Mouse (Mus musculus) liver, embryonic 13.5 days (tissue): ENCODE measurements at regions not wholly inside any gene's neighbourhood (a gene's known extent, or its start where the extent isn't known, plus 50 kb on each side); places are given as distances from the start of the nearest gene placed in this dataset.

Experiments
- ATAC-seq: fragments of 200-750 bp; cut with Nextera tagmentation; 2 replicates; pipeline ENCODE4 v1.8.0; 2017; ENCODE audit warnings: low read depth, mild to moderate bottlenecking, moderate number of reproducible peaks, moderate library complexity
- DNase-seq: peaks from one replicate; pipeline ENCODE4 v3.0.0; 2022
- H3K27ac ChIP-seq: fragments of 300-500 bp; sonication (generic); 2 replicates; pipeline ENCODE4 v1.5.1; 2015; ENCODE audit warnings: moderate library complexity, mild to moderate bottlenecking, inconsistent platforms
- H3K27me3 ChIP-seq: fragments of 300-500 bp; sonication (generic); 2 replicates; pipeline ENCODE4 v1.6.1; 2015; ENCODE audit warnings: mild to moderate bottlenecking, inconsistent platforms
- H3K36me3 ChIP-seq: fragments of 300-500 bp; sonication (generic); 2 replicates; pipeline ENCODE4 v1.6.1; 2015; ENCODE audit warnings: mild to moderate bottlenecking, inconsistent platforms
- H3K4me1 ChIP-seq: fragments of 300-500 bp; sonication (generic); replicated peaks from 2 replicates; pipeline ENCODE4 v1.6.1; 2015; ENCODE audit warnings: inconsistent platforms
- H3K4me2 ChIP-seq: fragments of 300-500 bp; sonication (generic); 2 replicates; pipeline ENCODE4 v1.6.1; 2015; ENCODE audit warnings: inconsistent platforms, mild to moderate bottlenecking, moderate library complexity
- H3K4me3 ChIP-seq: fragments of 300-500 bp; sonication (generic); replicated peaks from 2 replicates; pipeline ENCODE4 v1.5.1; 2015; ENCODE audit warnings: mild to moderate bottlenecking, inconsistent platforms
- H3K9ac ChIP-seq: fragments of 300-500 bp; sonication (generic); 2 replicates; pipeline ENCODE4 v1.6.1; 2015; ENCODE audit warnings: mild to moderate bottlenecking, inconsistent platforms
- H3K9me3 ChIP-seq: fragments of 300-500 bp; sonication (generic); replicated peaks from 2 replicates; pipeline ENCODE4 v1.6.1; 2016; ENCODE audit warnings: inconsistent platforms
- WGBS: fragments of 180-500 bp; shearing (Covaris S2); methylation state at CpG from one replicate; pipeline ENCODE4 v1.1.7; 2015; ENCODE audit not compliant: insufficient replicate concordance; 5-methylcytosine and 5-hydroxymethylcytosine counted together

DNA sequence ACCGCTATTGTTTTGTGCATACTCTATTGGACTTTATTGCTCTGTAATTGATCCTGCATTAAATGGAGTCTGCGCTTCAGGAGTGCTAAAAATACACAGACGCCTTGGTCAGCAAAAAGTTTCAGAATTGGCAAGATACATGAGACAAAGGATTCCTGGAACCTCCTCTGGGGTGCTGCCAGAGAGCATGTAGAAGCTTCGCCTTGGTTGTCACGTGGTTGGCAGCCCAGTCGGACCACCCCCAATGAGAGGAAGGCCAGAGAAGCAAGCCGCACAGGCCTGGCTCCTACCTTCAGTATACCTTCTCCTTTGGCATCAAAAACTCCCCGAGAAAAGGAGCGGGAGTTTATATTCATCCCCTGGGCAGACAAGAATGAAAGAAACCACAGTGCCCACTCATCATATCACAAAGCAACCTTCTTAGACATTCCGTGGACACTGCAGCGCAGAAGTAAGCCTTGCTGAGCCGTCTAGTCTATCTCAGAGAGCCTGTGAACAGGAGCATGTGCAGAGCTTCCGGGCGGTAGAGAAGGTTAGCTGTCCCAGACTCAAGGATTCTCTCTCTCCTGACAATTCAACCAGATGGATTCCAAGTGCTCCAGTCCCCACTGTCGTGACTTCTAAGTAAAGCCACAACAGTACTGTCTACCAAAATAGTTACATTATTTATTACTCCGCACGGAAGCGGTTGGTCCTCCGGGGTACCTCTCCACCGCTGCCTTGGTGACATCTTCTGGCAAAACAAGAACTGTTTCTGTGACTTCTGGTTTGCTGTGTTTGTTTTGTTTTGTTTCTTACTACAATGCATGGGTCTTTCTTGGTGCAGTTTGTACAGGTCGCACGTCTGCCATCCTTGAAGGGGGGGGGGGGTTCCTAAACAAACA lies 85.6 kb upstream of the Myo10 start:
- Histone ChIP-seq H3K9ac (no peak overlapping the region), H3K4me3 (no peak overlapping the region), H3K4me1 (no peaks in the 10 kb centered on the region), H3K27me3 (no peaks in the 10 kb centered on the region), H3K27ac (no peak overlapping the region), H3K36me3 (no peaks in the 10 kb centered on the region), H3K9me3 (no peaks in the 10 kb centered on the region), H3K4me2 (no peak overlapping the region)
- DNase-seq (no peak), ATAC-seq (no peak)
- 66% methylated on average over 22 of the region's 22 CpGs for WGBS

DNA sequence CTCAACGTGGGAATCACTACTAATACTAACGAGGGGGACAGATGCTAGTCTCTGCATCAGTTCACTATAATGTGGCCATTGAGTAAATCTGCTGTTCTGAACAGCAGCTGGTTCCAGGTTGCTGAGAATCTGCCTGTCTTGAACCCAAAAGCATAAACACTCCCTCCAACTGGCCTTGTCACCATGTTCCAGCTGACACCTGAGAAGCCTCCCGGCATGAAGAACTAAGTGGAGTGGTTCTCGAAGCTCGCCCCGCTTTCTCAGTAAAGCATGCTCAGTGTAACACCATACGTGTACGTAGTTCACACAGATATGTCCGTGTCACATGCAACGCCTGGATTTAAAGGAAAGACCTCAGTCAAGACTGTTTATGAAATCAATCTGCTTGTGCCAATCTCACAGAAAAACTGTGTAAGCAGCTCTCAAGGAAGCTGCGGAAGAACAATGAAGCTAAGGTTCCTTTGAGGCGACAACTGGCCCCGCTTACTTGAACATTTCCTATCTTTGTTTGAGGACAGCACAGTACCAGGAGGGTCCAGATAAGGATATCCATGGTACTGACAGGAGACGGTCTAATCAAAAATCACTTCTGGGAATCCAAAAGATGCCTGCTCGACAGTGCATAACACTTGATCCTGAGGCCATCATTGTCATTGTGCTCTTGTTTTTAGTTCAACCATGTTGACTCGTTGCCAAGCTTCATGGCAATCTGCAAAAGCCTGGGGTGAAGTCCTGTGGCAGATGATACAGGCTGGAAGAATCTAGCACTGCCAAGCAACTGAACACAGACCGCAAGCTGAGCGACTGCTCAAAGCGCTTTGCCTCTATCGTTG lies 82.8 kb upstream of the Myo10 start:
- Histone ChIP-seq H3K4me2 (no peak overlapping the region), H3K27ac (no peak overlapping the region), H3K4me1 (no peaks in the 10 kb centered on the region), H3K27me3 (no peaks in the 10 kb centered on the region), H3K9ac (no peak overlapping the region), H3K9me3 (no peaks in the 10 kb centered on the region), H3K4me3 (no peak overlapping the region), H3K36me3 (no peaks in the 10 kb centered on the region)
- no peak for DNase-seq
- no peak for ATAC-seq
- 56% methylated on average over 20 of the region's 20 CpGs for WGBS

DNA sequence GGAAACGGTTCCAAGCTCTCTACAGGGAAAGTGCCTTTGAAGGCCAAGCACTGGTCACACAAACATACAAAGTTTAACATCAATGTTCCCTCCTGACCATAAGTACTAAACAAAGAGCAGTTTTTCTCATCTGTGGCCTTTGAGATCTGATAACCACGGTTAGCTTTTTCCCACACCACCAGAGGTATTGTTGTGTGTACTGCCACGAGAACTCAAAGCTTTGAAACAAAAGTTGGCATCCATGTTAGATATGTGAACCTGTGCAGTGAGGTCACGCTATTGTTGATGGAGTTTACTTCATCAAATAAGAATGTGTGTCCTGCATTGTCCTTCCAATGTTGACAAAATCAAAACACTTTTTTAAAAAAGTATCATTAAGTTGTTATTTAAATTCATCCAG lies 79.9 kb upstream of the Myo10 start:
- no peaks in the 10 kb centered on the region for H3K4me1 ChIP-seq
- 57% methylated on average over 4 of the region's 4 CpGs for WGBS
- DNase-seq: no peak

DNA sequence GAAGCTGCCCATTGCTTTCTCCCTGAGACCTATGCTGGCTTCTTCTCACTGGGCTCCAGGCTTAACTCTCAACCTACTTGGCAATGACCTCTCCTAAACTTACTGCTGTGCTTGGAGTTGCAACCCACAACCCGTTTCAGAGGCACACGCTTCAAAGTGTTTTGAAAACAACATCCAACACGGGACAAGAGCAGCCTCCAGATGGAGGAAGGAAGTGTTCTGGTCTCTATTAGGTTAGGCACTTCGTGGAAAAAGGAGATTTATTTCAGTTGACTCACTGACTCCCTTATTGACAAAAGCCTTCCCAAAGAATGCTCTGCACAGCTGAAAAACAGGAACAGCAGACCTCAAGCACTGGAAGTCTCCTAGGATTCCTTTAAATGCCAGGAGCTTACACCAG lies 76.1 kb upstream of the Myo10 start:
- H3K9me3 ChIP-seq: no peaks in the 10 kb centered on the region
- H3K27ac ChIP-seq: no peak overlapping the region
- H3K9ac ChIP-seq: no peak overlapping the region
- no peak for ATAC-seq
- no peaks in the 10 kb centered on the region for H3K36me3 ChIP-seq
- DNase-seq: no peak
- H3K4me1 ChIP-seq: no peaks in the 10 kb centered on the region
- 13% methylated on average over 4 of the region's 4 CpGs for WGBS
- no peaks in the 10 kb centered on the region for H3K27me3 ChIP-seq
- H3K4me3 ChIP-seq: no peak overlapping the region
- H3K4me2 ChIP-seq: no peak overlapping the region

More for the DNA sequence above, 79.9 kb upstream of the Myo10 start:
- Histone ChIP-seq H3K4me2 (no peak overlapping the region), H3K27ac (no peak overlapping the region), H3K4me3 (no peak overlapping the region), H3K9me3 (no peaks in the 10 kb centered on the region), H3K36me3 (no peaks in the 10 kb centered on the region), H3K9ac (no peak overlapping the region), H3K27me3 (no peaks in the 10 kb centered on the region)
- no peak for ATAC-seq

DNA sequence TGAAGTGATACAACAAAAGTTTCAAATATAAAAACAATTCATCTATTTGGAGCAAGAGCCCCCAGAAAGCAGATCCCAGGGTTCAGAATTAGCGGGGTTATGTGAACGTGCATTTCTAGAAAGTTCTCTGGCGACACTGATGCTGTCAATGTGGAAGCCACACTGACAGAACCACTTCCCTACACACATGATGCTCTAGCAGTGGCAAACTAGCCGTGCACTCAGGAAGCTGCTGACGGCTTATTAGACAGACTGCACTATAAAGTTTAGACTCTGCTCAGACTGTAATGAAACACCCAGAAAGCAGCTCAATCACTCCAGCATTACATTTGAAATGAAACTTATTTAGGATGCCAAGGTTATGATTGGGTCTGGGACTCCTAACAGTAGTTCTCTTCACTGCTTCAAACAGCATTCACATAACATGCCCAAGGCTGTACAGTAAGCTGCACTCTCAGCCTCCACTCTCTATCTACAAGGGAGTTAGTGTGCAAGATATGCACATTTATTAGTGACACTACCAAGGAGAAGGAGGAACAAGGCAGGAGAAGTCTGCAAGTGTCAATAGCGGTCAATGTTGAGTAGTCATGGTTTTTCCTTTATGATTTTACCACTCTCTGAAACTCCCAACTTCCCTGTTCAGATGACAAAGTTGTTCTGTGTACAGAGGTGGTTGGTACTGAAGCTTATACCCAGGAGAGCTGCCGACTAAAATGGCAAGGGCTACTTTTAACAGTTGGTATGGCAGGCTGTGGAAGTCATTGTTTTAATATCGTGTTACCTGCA lies 71.9 kb upstream of the Myo10 start:
- WGBS: 39% methylated on average over 8 of the region's 8 CpGs
- no peak for ATAC-seq
- no peaks in the 10 kb centered on the region for H3K27me3 ChIP-seq
- no peak overlapping the region for H3K4me3 ChIP-seq
- H3K9me3 ChIP-seq: no peaks in the 10 kb centered on the region
- H3K4me1 ChIP-seq: no peaks in the 10 kb centered on the region
- DNase-seq: no peak
- H3K36me3 ChIP-seq: no peaks in the 10 kb centered on the region
- no peak overlapping the region for H3K4me2 ChIP-seq
- H3K9ac ChIP-seq: no peak overlapping the region
- no peak overlapping the region for H3K27ac ChIP-seq

DNA sequence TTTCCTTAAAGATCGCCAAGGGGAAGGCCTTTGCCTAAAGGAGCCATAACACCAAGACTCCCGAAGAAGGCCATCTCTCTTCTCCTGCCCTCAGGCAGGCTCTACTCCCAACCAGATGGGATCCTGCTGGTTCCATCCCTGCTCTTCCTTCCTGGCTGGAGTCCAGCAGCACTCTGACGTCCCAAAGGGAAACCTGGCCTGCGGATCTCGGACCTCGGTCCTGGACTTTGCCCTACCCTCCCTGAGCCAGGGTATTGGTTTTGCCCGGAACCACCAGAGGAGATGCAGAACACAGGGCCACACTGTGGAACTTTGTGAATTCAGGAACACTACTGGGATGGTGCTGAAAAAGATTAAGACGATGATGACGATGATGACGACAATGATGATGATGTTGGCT lies 67.4 kb upstream of the Myo10 start:
- DNase-seq: no peak
- 73% methylated on average over 10 of the region's 10 CpGs for WGBS

DNA sequence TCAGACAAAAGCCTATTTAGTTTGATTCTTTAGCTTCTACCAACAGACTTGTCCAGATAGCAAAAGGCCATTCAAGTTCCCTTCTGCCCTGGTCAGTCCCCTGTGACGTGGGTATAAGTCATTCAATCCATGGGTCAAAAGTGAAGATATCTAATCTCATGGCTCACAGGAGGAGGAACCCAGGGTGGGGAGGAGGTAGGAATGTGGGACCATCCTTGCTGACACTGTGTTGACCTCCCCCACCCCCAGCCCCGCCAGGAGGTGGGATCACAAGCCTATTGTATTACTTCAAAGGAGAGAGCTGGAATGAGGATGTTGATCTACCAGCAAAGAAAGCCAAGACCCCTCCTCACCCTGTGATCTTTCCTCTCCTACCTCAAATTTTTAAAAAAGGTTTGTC lies 66.5 kb upstream of the Myo10 start:
- Histone ChIP-seq H3K4me2 (no peak overlapping the region), H3K4me3 (no peak overlapping the region), H3K27ac (no peak overlapping the region), H3K9me3 (no peaks in the 10 kb centered on the region), H3K4me1 (no peaks in the 10 kb centered on the region), H3K27me3 (no peaks in the 10 kb centered on the region), H3K36me3 (no peaks in the 10 kb centered on the region), H3K9ac (no peak overlapping the region)
- WGBS: 45% methylated on average over 2 of the region's 2 CpGs
- no peak for DNase-seq
- no peak for ATAC-seq

More for the DNA sequence above, 67.4 kb upstream of the Myo10 start:
- no peak for ATAC-seq
- Histone ChIP-seq H3K27me3 (no peaks in the 10 kb centered on the region), H3K4me1 (no peaks in the 10 kb centered on the region), H3K36me3 (no peaks in the 10 kb centered on the region), H3K9ac (no peak overlapping the region), H3K4me2 (no peak overlapping the region), H3K9me3 (no peaks in the 10 kb centered on the region), H3K27ac (no peak overlapping the region), H3K4me3 (no peak overlapping the region)

DNA sequence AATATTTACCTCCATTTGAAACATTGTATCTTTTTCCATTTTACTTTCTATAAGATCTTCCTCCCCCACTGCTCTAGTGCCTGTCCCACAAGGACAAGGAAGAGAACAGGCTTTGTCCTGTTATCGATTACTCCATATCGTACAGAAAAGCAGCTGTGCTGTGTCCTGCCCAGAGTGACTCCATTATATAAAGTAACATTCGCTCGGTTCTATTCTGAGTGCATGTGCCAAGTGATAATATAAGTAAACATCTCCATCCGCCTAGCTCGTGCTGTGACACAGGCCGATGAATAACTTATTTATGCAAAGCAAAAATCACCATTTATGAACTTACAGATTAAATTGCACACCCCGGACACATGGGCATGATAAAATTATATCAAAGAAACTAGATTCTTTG lies 64.8 kb upstream of the Myo10 start:
- Histone ChIP-seq H3K4me2 (no peak overlapping the region), H3K36me3 (no peaks in the 10 kb centered on the region), H3K9me3 (no peaks in the 10 kb centered on the region), H3K27ac (no peak overlapping the region), H3K4me1 (no peaks in the 10 kb centered on the region), H3K4me3 (no peak overlapping the region), H3K27me3 (no peaks in the 10 kb centered on the region), H3K9ac (no peak overlapping the region)
- ATAC-seq (no peak), DNase-seq (no peak)
- 74% methylated on average over 8 of the region's 8 CpGs for WGBS

DNA sequence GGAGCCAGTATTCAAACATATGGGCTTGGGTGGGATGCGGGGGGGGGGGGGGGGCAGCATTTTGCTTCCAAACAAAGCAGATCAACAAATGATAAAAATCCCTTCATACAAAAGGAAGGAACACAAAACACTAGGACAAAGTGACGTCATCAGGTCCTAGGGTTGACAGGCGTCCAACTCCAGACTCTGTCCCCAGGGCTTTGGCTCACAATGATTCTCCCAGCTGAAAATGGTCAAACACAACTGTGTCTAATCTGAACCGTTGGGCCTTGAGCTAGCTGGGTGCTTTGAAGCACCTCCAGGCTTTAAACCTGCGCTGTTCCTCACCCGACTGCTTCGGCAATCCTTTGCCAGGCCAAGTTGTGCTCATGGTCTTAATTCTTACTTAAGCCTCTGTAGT lies 64.1 kb upstream of the Myo10 start:
- WGBS: 69% methylated on average over 7 of the region's 7 CpGs
- Histone ChIP-seq H3K36me3 (no peaks in the 10 kb centered on the region), H3K27ac (no peak overlapping the region)

DNA sequence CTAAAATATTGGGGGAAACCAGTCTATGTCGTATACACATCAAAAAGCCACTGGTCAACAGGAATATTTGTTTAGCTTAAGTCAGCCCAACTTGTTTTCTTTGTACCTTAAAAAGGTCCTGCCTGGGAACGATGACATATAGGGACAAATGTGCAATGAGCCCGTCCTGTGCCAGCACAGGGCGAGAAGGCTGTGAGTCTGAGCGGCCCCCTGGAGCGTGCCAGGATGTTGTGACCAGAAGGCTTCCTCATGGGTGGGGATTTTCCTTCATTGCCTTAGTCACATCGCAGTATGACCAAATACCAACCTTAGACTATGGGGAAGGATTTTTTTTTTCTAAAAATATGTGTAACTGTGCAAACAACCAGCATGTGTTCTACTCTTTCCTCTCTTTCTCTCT lies 58.7 kb upstream of the Myo10 start:
- ATAC-seq (no peak), DNase-seq (no peak)
- H3K4me2 ChIP-seq: no peak overlapping the region
- H3K4me3 ChIP-seq: no peak overlapping the region
- 52% methylated on average over 7 of the region's 7 CpGs for WGBS
- no peaks in the 10 kb centered on the region for H3K36me3 ChIP-seq
- no peaks in the 10 kb centered on the region for H3K27me3 ChIP-seq
- no peak overlapping the region for H3K9ac ChIP-seq
- H3K4me1 ChIP-seq: no peaks in the 10 kb centered on the region
- no peaks in the 10 kb centered on the region for H3K9me3 ChIP-seq
- no peak overlapping the region for H3K27ac ChIP-seq

More for the DNA sequence above, 64.1 kb upstream of the Myo10 start:
- H3K9ac ChIP-seq: no peak overlapping the region
- ATAC-seq (no peak), DNase-seq (no peak)
- H3K9me3 ChIP-seq: no peaks in the 10 kb centered on the region
- no peaks in the 10 kb centered on the region for H3K27me3 ChIP-seq
- H3K4me1 ChIP-seq: no peaks in the 10 kb centered on the region
- no peak overlapping the region for H3K4me2 ChIP-seq
- no peak overlapping the region for H3K4me3 ChIP-seq

DNA sequence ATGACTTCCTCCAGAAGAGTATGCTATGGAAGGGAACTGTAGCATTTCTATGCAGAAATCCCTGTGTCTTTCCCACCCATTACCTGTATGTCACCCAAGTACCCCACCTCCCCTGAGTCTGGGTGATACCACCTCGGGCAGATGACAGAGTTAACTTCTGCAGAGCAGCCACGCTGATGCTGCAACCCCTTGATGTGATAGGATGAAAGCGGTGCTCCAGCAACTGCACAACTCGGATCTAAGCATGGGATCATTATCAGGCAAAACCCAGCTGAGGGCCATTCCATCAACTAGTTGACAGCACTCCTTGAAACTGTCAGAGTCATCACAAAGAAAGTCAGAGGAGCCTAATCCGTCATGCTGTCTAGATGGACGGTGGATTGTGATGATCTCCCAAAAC lies 49.8 kb upstream of the Myo10 start:
- no peak overlapping the region for H3K9ac ChIP-seq
- DNase-seq: no peak
- no peaks in the 10 kb centered on the region for H3K27me3 ChIP-seq
- no peak overlapping the region for H3K4me3 ChIP-seq
- no peaks in the 10 kb centered on the region for H3K9me3 ChIP-seq
- no peak overlapping the region for H3K27ac ChIP-seq
- no peak overlapping the region for H3K4me2 ChIP-seq
- WGBS: 12% methylated on average over 6 of the region's 6 CpGs
- no peaks in the 10 kb centered on the region for H3K36me3 ChIP-seq
- ATAC-seq: 0 out of 2 replicates have a peak, but pooled peaks have one; percentile 47
- H3K4me1 ChIP-seq: peaks cover 18% of the 10 kb centered on the region
